Mouse (Mus musculus) myocyte (in vitro differentiated cells): ENCODE measurements around the gene Macrod1. TPM values are rescaled to one million over a fixed set of nuclear protein-coding genes. Genes with fewer than 3 reads are reported as not detected.
A peak's percentile ranks its signal among the peaks of the same experiment; 100 is the strongest.

ENCODE experiments used
- H3K27me3 ChIP-seq: one replicate; pipeline ENCODE4 v1.6.1; 2011; ENCODE audit not compliant: control insufficient read depth, insufficient read depth, insufficient read length
- H3K36me3 ChIP-seq: one replicate; pipeline ENCODE4 v1.6.1; 2011; ENCODE audit not compliant: control insufficient read depth, insufficient read depth
- H3K4me2 ChIP-seq: one replicate; pipeline ENCODE4 v1.6.1; 2011; ENCODE audit warnings: low read depth, control low read depth
- H3K4me3 ChIP-seq: one replicate; pipeline ENCODE4 v1.5.1; 2011; ENCODE audit warnings: mild to moderate bottlenecking, control low read depth, moderate library complexity
- H3K79me2 ChIP-seq: one replicate; pipeline ENCODE4 v1.6.1; 2011; ENCODE audit not compliant: control insufficient read depth, insufficient read depth
- H3ac ChIP-seq: one replicate; pipeline ENCODE4 v1.6.1; 2011; ENCODE audit not compliant: control insufficient read depth, insufficient read length
- CEBPB ChIP-seq: IDR thresholded peaks from 2 replicates; pipeline ENCODE4 v1.6.1; 2011; ENCODE audit warnings: mild to moderate bottlenecking, moderate library complexity; ENCODE audit not compliant: poor library complexity, insufficient read depth, severe bottlenecking
- E2F4 ChIP-seq: IDR thresholded peaks from one replicate; pipeline ENCODE4 v1.6.1; 2011; ENCODE audit warnings: mild to moderate bottlenecking, control low read depth, moderate library complexity; ENCODE audit not compliant: insufficient read depth
- MAX ChIP-seq: IDR thresholded peaks from one replicate; pipeline ENCODE4 v1.6.1; 2011; ENCODE audit warnings: low read depth, mild to moderate bottlenecking, control low read depth
- MYOD1 ChIP-seq, 3 experiments: IDR thresholded peaks; one replicate each; pipeline ENCODE4 v1.6.1; 2011; ENCODE audit warnings: control low read depth in 2 of 3, low read depth in 2 of 3, mild to moderate bottlenecking in 2 of 3, moderate library complexity in 1 of 3; ENCODE audit not compliant: insufficient read length in 2 of 3, control insufficient read depth in 1 of 3
- MYOG ChIP-seq, 3 experiments: IDR thresholded peaks; one replicate each; pipeline ENCODE4 v1.6.1; 2011; ENCODE audit warnings: control low read depth in 2 of 3, low read depth in 2 of 3, mild to moderate bottlenecking in 2 of 3; ENCODE audit not compliant: insufficient read length in 2 of 3, control insufficient read depth in 1 of 3, insufficient read depth in 1 of 3
- POLR2A ChIP-seq: IDR thresholded peaks from one replicate; pipeline ENCODE4 v1.6.1; 2011; ENCODE audit warnings: low read depth, mild to moderate bottlenecking, control low read depth, moderate library complexity; ENCODE audit not compliant: insufficient read length
- POLR2AphosphoS2 ChIP-seq: IDR thresholded peaks from one replicate; pipeline ENCODE4 v1.6.1; 2011; ENCODE audit warnings: low read depth, control low read depth; ENCODE audit not compliant: insufficient read length
- REST ChIP-seq: IDR thresholded peaks from one replicate; pipeline ENCODE4 v1.6.1; 2011; ENCODE audit warnings: mild to moderate bottlenecking, control low read depth, moderate library complexity; ENCODE audit not compliant: insufficient read depth, insufficient read length
- SRF ChIP-seq: IDR thresholded peaks from one replicate; pipeline ENCODE4 v1.6.1; 2011; ENCODE audit warnings: low read depth; ENCODE audit not compliant: control insufficient read depth, insufficient read length
- TCF12 ChIP-seq: IDR thresholded peaks from one replicate; pipeline ENCODE4 v1.6.1; 2011; ENCODE audit warnings: mild to moderate bottlenecking, control low read depth; ENCODE audit not compliant: poor library complexity, insufficient read depth, severe bottlenecking
- TCF3 ChIP-seq: IDR thresholded peaks from one replicate; pipeline ENCODE4 v1.6.1; 2011; ENCODE audit warnings: low read depth, control low read depth; ENCODE audit not compliant: insufficient read length
- USF1 ChIP-seq: IDR thresholded peaks from one replicate; pipeline ENCODE4 v1.6.1; 2011; ENCODE audit warnings: low read depth, mild to moderate bottlenecking, control low read depth, moderate library complexity
- polyA plus RNA-seq: library from polyadenylated mRNA; unstranded; fragments of >200 nt; fragmentation: generic; extraction: Trizol; gene quantifications from one replicate; pipeline ENCODE4 v1.2.1, GENCODE M21; 2012; ENCODE audit warnings: missing spikeins

Macrod1 gene
- polyA plus RNA-seq, 1 experiment = 82.4 TPM

DNA sequence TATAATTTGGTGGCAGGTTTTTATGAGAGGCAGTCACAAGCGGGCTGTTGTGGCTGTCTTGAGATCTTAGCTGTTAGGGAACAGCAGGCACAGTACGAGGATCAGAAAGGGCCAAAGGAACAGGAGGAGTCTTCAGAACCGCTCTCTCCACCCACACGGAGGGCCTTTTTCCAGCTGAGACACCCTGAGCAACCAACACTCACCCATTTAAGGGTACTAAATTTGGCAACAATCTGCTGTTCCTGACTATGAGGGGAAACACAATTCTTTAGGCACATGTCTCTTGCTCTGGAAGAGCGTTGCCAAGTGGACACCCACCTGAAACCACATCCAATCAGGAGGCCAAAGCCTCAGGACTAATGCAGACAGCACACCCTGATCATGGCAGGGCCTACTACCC is 27.1 kb upstream of the Macrod1 start:
- H3ac ChIP-seq = no peak overlapping the region
- no peak overlapping the region for H3K4me2 ChIP-seq
- H3K27me3 ChIP-seq = no peaks in the 10 kb centered on the region
- TF ChIP-seq TCF12 = no peak
- no peak for TF ChIP-seq POLR2A
- peaks cover 77% of the 10 kb centered on the region for H3K36me3 ChIP-seq
- no peak overlapping the region for H3K4me3 ChIP-seq
- H3K79me2 ChIP-seq = peaks cover 4% of the 10 kb centered on the region

DNA sequence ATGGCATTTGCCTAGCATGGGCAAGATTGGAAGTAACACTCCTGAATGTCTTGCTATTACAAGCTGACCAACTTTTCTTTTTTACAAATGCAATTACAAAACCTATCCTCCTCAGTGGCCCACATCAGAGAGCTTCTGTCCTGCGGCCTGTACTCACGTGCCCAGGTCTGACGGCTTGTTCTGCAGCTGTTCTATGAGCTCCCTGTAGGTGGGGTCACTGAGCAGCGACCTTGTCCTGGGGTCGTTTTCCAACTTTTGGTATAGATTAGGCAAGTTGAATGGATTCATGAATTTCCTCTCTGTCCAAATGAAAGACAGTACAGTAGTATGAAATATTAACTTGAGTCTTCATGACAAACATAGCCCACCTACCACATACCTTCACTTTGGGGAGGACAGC is 22.6 kb upstream of the Macrod1 start:
- TF ChIP-seq REST (no peak), TCF12 (no peak), SRF (no peak), MYOG (IDR thresholded peaks at IDR 0.05; ENCODE audit: control insufficient read depth in 1 of 3, insufficient read depth in 1 of 3, insufficient read length in 2 of 3, low read depth in 2 of 3) (no peak), USF1 (no peak), MYOD1 (IDR thresholded peaks at IDR 0.05; ENCODE audit: control insufficient read depth in 1 of 3, insufficient read length in 2 of 3, low read depth in 2 of 3) (no peak), MAX (no peak), POLR2A (no peak), TCF3 (no peak), CEBPB (no peak), POLR2AphosphoS2 (no peak), E2F4 (no peak)
- Histone ChIP-seq H3K4me3 (no peak overlapping the region), H3ac (no peak overlapping the region), H3K36me3 (peaks cover 61% of the 10 kb centered on the region), H3K79me2 (peaks cover 41% of the 10 kb centered on the region), H3K4me2 (no peak overlapping the region), H3K27me3 (no peaks in the 10 kb centered on the region)

GRCm38 (mm10) chr19:7039088-7039720 is 17.4 kb upstream of the Macrod1 start:
- peak overlapping the region; percentile 58 for H3K4me3 ChIP-seq
- peaks cover 42% of the 10 kb centered on the region for H3K79me2 ChIP-seq
- H3K4me2 ChIP-seq = peak overlapping the region; percentile 91
- peaks cover 17% of the 10 kb centered on the region for H3K36me3 ChIP-seq
- H3ac ChIP-seq = peak overlapping the region; percentile 56
- TF ChIP-seq MYOG (IDR thresholded peaks at IDR 0.05; ENCODE audit: control insufficient read depth in 1 of 3, insufficient read depth in 1 of 3, insufficient read length in 2 of 3, low read depth in 2 of 3) (no peak), POLR2AphosphoS2 (no peak), TCF3 (no peak), REST (no peak), USF1 (no peak), MAX (no peak), SRF (no peak), POLR2A (no peak), E2F4 (no peak), CEBPB (no peak), MYOD1 (IDR thresholded peaks at IDR 0.05; ENCODE audit: control insufficient read depth in 1 of 3, insufficient read length in 2 of 3, low read depth in 2 of 3) (no peak), TCF12 (no peak)
- no peaks in the 10 kb centered on the region for H3K27me3 ChIP-seq

- peak within 1 kb of the TSS; percentile 56 for H3ac ChIP-seq
- no peaks in the 10 kb centered on the region for H3K27me3 ChIP-seq
- H3K4me3 ChIP-seq = peak within 1 kb of the TSS; percentile 58
- H3K36me3 ChIP-seq = peaks cover 9% of the 10 kb centered on the region
- peaks cover 42% of the 10 kb centered on the region for H3K79me2 ChIP-seq
- TF ChIP-seq REST = no peak
- TF ChIP-seq POLR2A = peak; percentile 87
- no peak for TF ChIP-seq CEBPB
- no peak for TF ChIP-seq TCF3
- peak; percentile 93 for TF ChIP-seq POLR2AphosphoS2
- TF ChIP-seq E2F4 = no peak
- no peak for TF ChIP-seq TCF12
- no peak for TF ChIP-seq MYOG (IDR thresholded peaks at IDR 0.05; ENCODE audit: control insufficient read depth in 1 of 3, insufficient read depth in 1 of 3, insufficient read length in 2 of 3, low read depth in 2 of 3)
- peak in 1 of 3 experiments; percentile 13 for TF ChIP-seq MYOD1 (IDR thresholded peaks at IDR 0.05; ENCODE audit: control insufficient read depth in 1 of 3, insufficient read length in 2 of 3, low read depth in 2 of 3)
- TF ChIP-seq SRF = peak; percentile 75
- no peak for TF ChIP-seq USF1
- TF ChIP-seq MAX = no peak
- peak within 1 kb of the TSS; percentile 91 for H3K4me2 ChIP-seq
Measured at GRCm38 (mm10) chr19:7039841-7040636, 16.6 kb upstream of the Macrod1 start, which contains the start of gene Stip1. TSS of gene Stip1 (minus strand) at chr19:7039967.

DNA sequence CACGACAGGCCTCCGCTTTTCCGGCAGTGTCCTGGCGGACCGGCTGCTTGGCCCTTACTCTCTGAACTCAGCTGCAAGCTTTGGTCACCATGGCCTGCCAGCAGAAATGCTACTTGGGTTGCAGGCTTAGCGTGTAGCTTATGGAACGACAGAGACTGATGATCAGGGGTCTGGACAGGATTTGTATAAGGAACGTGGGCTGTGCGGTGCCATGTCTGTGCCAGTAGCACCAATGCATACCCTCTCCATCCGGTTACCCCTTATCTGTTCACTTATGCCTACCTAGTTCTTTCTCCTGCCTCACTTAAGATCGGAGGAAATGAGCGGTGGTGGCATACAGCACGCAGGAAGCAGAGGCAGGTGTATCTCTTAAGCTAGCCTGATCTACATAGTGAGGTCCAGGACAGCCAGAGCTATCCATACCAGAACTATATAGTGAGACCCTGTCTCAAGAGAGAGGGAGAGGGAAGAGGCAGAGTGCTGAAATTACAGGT is 15.9 kb upstream of the Macrod1 start:
- H3ac ChIP-seq = peak overlapping the region; percentile 56
- peak overlapping the region; percentile 58 for H3K4me3 ChIP-seq
- no peak for TF ChIP-seq REST
- peak overlapping the region; percentile 72 for H3K4me2 ChIP-seq
- peaks cover 37% of the 10 kb centered on the region for H3K79me2 ChIP-seq
- H3K36me3 ChIP-seq = peaks cover 4% of the 10 kb centered on the region
- no peaks in the 10 kb centered on the region for H3K27me3 ChIP-seq
